Comparison of ENCODE assay signal across 35 mouse cellular contexts in the genomic region with DNA sequence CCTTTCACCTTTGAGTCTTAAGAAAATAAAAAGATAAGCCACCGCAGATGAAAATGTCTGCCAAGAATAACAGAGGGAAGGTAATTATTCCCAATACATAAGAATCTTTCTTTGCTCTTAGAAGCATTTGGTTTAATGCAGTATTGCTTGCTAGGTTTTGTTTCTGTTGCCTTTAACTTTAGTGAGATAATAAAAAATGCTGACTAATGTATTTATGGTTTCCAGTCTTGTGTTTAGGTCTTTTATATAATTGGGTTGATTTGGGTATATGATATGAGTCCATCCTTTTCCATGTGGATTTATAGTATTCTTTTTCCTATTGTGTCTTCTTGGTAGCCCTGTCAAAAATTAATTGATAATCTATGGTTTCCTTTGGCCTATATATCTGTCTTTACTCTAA. TPM values are rescaled to one million over a fixed set of nuclear protein-coding genes. Genes with fewer than 3 reads are reported as not detected.
"Had no signal": no experiment of that assay in that cellular context is flagged by ENCODE, and none has a peak within 500 bp of the region (broad histone marks: within the 10 kb centered on the region; RNA-seq: fewer than 3 reads in every experiment).

No protein-coding gene starts in this region.

- H3K9ac ChIP-seq: embryonic facial prominence, embryonic 12.5 days; embryonic facial prominence, embryonic 13.5 days; embryonic facial prominence, embryonic 15.5 days; forebrain, embryonic 12.5 days; forebrain, embryonic 13.5 days; forebrain, embryonic 15.5 days; forebrain, postnatal 0 days had no signal

- H3K4me3 ChIP-seq: embryonic facial prominence, embryonic 10.5 days; embryonic facial prominence, embryonic 12.5 days; embryonic facial prominence, embryonic 13.5 days; embryonic facial prominence, embryonic 15.5 days; erythroblast, embryonic 14.5 days; forebrain, embryonic 10.5 days; forebrain, embryonic 12.5 days; forebrain, embryonic 13.5 days; forebrain, embryonic 15.5 days; gastrocnemius, adult 2 months; heart, adult 2 months had no signal

- H3K27me3 ChIP-seq: embryonic facial prominence, embryonic 12.5 days; embryonic facial prominence, embryonic 13.5 days; embryonic facial prominence, embryonic 15.5 days; forebrain, embryonic 12.5 days; forebrain, embryonic 13.5 days; forebrain, embryonic 15.5 days had no signal

- H3K27ac ChIP-seq: embryonic facial prominence, embryonic 10.5 days; embryonic facial prominence, embryonic 12.5 days; embryonic facial prominence, embryonic 13.5 days; embryonic facial prominence, embryonic 15.5 days; forebrain, embryonic 10.5 days; forebrain, embryonic 12.5 days; forebrain, embryonic 13.5 days; forebrain, embryonic 15.5 days; gastrocnemius, adult 2 months; heart, adult 2 months had no signal

- H3K36me3 ChIP-seq: embryonic facial prominence, embryonic 10.5 days; embryonic facial prominence, embryonic 12.5 days; embryonic facial prominence, embryonic 13.5 days; embryonic facial prominence, embryonic 15.5 days; forebrain, embryonic 10.5 days; forebrain, embryonic 12.5 days; forebrain, embryonic 15.5 days had no signal

- H3K4me2 ChIP-seq: embryonic facial prominence, embryonic 12.5 days; embryonic facial prominence, embryonic 13.5 days; embryonic facial prominence, embryonic 15.5 days; forebrain, embryonic 12.5 days; forebrain, embryonic 13.5 days; forebrain, embryonic 15.5 days had no signal

- DNase-seq: cerebellum, adult 9-11 months; cerebellum, postnatal 10 days; cerebellum, postnatal 14 days; cerebellum, postnatal 25 days; cerebellum, postnatal 36 days; embryo, embryonic 11 days; forebrain, postnatal 0 days; gastrocnemius, adult 2 months; gastrocnemius, postnatal 10 days; gastrocnemius, postnatal 14 days; gastrocnemius, postnatal 25 days; gastrocnemius, postnatal 36 days; heart, adult 18-20 months; heart, adult 2 months had no signal

- H3K9me3 ChIP-seq: embryonic facial prominence, embryonic 10.5 days; embryonic facial prominence, embryonic 12.5 days; embryonic facial prominence, embryonic 13.5 days; embryonic facial prominence, embryonic 15.5 days; forebrain, embryonic 10.5 days; forebrain, embryonic 12.5 days; forebrain, embryonic 13.5 days; forebrain, embryonic 15.5 days had no signal

- H3K4me1 ChIP-seq: embryonic facial prominence, embryonic 10.5 days; embryonic facial prominence, embryonic 12.5 days; embryonic facial prominence, embryonic 13.5 days; embryonic facial prominence, embryonic 15.5 days; forebrain, embryonic 10.5 days; forebrain, embryonic 12.5 days; forebrain, embryonic 13.5 days; forebrain, embryonic 15.5 days had no signal

RNA-seq across cellular contexts. Expression of a gene that starts 36.2 kb away (rescaled TPM):
- total RNA-seq: common myeloid progenitor, adult 5-6 weeks; forebrain, postnatal 0 days; gastrocnemius, adult 18-20 months; gastrocnemius, adult 2 months; gastrocnemius, adult 8-10 months; gastrocnemius, postnatal 10 days; gastrocnemius, postnatal 14 days; gastrocnemius, postnatal 25 days; gastrocnemius, postnatal 36 days; gastrocnemius, postnatal 4 days; granulocyte monocyte progenitor cell, adult 5-6 weeks; heart, adult 18-20 months; heart, adult 2 months; heart, adult 8-10 months had no signal
- polyA plus RNA-seq: cortical plate, adult 2 months; embryonic facial prominence, embryonic 10.5 days; embryonic facial prominence, embryonic 11.5 days; embryonic facial prominence, embryonic 12.5 days; embryonic facial prominence, embryonic 13.5 days; embryonic facial prominence, embryonic 14.5 days; embryonic facial prominence, embryonic 15.5 days; erythroblast, embryonic 14.5 days; forebrain, embryonic 10.5 days; forebrain, embryonic 14.5 days; forebrain, postnatal 0 days; frontal cortex, adult 2 months; gonadal fat pad, adult 2 months; heart, adult 2 months had no signal
